Mouse (Mus musculus) heart, embryonic 14.5 days (tissue): ENCODE data around the gene Rhot2. TPM values are rescaled to one million over a fixed set of nuclear protein-coding genes. Genes with fewer than 3 reads are reported as not detected.

Source experiments
- ATAC-seq: fragments of 200-750 bp; cut with Nextera tagmentation; 2 replicates; pipeline ENCODE4 v1.8.0; 2017; ENCODE audit warnings: low read depth, moderate TSS enrichment; ENCODE audit not compliant: insufficient number of reproducible peaks, insufficient read depth, low FRiP score
- H3K27ac ChIP-seq, 2 experiments: fragments of 200-500 bp in 1 of 2; fragments of 300-500 bp in 1 of 2; sonication (generic) in 1 of 2; replicated peaks in 1 of 2; 2 replicates each; pipeline ENCODE4 v1.5.1; 2012 to 2014; ENCODE audit warnings: low read depth in 2 of 2, low read length in 2 of 2, control low read depth in 1 of 2, mild to moderate bottlenecking in 1 of 2, mixed read lengths in 1 of 2; ENCODE audit not compliant: control insufficient read depth in 1 of 2, insufficient read depth in 1 of 2
- H3K27me3 ChIP-seq: fragments of 300-500 bp; sonication (generic); 2 replicates; pipeline ENCODE4 v1.6.1; 2014; ENCODE audit warnings: mild to moderate bottlenecking, low read length, control low read depth; ENCODE audit not compliant: control insufficient read depth, insufficient read depth
- H3K36me3 ChIP-seq: fragments of 300-500 bp; sonication (generic); 2 replicates; pipeline ENCODE4 v1.6.1; 2014; ENCODE audit warnings: mild to moderate bottlenecking, control low read depth, low read length, mixed read lengths; ENCODE audit not compliant: control insufficient read depth, insufficient read depth
- H3K4me1 ChIP-seq, 2 experiments: fragments of 200-500 bp in 1 of 2; fragments of 300-500 bp in 1 of 2; sonication (generic) in 1 of 2; 2 replicates each; pipeline ENCODE4 v1.6.1; 2012 to 2014; ENCODE audit warnings: low read length in 2 of 2, control low read depth in 1 of 2, mixed read lengths in 1 of 2; ENCODE audit not compliant: control insufficient read depth in 2 of 2, insufficient read depth in 2 of 2
- H3K4me2 ChIP-seq: fragments of 300-500 bp; sonication (generic); 2 replicates; pipeline ENCODE4 v1.6.1; 2014; ENCODE audit warnings: mild to moderate bottlenecking, low read length
- H3K4me3 ChIP-seq, 2 experiments: fragments of 200-500 bp in 1 of 2; fragments of 300-500 bp in 1 of 2; sonication (generic) in 1 of 2; 2 replicates each; pipeline ENCODE4 v1.5.1; 2012 to 2014; ENCODE audit warnings: low read length in 2 of 2, mild to moderate bottlenecking in 2 of 2, control low read depth in 1 of 2, low read depth in 1 of 2, moderate library complexity in 1 of 2; ENCODE audit not compliant: control insufficient read depth in 1 of 2, insufficient read depth in 1 of 2
- H3K9ac ChIP-seq: fragments of 300-500 bp; sonication (generic); 2 replicates; pipeline ENCODE4 v1.6.1; 2014; ENCODE audit warnings: mild to moderate bottlenecking, low read length
- H3K9me3 ChIP-seq: fragments of 300-500 bp; sonication (generic); 2 replicates; pipeline ENCODE4 v1.6.1; 2016; ENCODE audit warnings: low read length, control low read depth; ENCODE audit not compliant: control insufficient read depth
- WGBS: fragments of 180-500 bp; shearing (Covaris S2); extraction: QIAGEN DNeasy Blood & Tissue Kit; methylation state at CpG from one replicate; pipeline ENCODE4 v1.1.7; 2014; 5-methylcytosine and 5-hydroxymethylcytosine counted together
- polyA plus RNA-seq: library from polyadenylated mRNA; unstranded; fragments of >200 nt; fragmentation: Nextera tagmentation; extraction: Ambion mirVana; gene quantifications from 2 replicates; pipeline ENCODE4 v1.2.1, GENCODE M21; 2014

Gene Rhot2
- polyA plus RNA-seq, 1 experiment from 2014 or later, result 12.7 TPM

DNA sequence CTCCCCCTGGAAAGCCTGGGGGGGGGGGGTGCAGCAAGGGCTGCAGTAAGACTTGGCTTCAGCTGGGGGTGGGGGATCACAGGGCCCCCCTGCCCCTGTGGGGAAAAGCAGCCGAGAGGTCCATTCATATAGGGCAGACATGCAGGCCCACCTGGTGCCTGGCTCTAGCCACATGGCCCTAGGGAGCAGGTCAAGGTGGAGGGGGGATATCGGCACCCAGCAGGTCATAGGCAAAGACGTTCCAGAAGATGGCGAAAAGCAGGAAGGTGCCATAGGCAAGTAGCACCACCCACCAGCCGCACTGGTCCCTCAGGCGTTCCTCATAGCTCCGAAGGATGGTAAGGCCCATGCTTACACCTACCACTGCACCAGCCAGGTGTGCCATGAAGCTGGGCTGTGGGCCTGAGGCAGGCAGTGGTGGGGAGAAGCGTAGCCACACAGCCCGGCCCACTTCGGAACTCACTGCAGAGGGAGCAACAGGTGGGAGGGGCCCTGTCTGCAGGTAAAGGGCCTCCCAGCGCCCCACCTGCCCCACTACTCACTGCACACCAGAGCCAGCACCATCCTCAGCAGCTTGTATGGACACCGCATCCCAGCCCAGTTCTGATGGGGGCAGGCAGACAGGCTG lies 9.9 kb downstream of the Rhot2 start:
- Histone ChIP-seq H3K4me3 (peak overlapping the region; percentile 57 to 70; a peak in 3 of 4 replicates), H3K27ac (peak overlapping the region in 1 of 2 experiments; percentile 99; a peak in 2 of 4 replicates), H3K9me3 (no peaks in the 10 kb centered on the region), H3K9ac (peak overlapping the region; percentile 85), H3K4me1 (peaks cover 29 to 58% of the 10 kb centered on the region in 2 experiments; a peak in 3 of 4 replicates), H3K36me3 (peaks cover 65% of the 10 kb centered on the region), H3K4me2 (peak overlapping the region; percentile 91), H3K27me3 (no peaks in the 10 kb centered on the region)
- WGBS, result 86% methylated on average over 12 of the region's 12 CpGs
- ATAC-seq, result no peak

DNA sequence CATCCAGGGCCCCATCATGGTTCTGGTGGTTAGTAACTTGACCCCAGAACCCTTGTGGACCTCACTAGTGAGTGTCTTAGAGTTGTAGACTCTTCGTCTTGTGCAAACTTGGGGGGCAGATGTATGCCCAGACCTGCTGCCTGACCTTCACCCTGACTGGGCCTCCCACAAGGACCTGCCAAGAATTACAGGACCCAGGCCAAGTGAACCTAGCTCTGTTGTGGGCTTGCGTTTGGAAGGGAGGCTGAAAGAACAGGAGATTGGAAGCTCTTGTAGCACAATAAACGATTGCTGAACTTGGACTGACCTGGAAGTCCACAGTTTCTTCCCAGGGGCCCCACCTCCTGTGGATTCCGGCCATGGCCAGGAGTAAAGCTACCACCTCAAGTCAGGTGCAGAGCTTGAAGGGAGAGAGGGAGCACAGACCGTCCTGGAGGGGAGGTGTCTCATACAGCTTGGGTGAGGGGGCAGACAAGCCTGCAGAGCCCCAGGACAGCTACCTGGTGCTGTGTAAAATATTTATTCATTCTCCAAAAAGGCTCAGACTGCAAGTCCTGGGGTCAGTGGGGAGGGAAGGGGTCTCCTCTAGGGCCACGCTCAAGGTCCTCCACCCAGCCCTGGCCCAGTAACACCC lies 10.6 kb downstream of the Rhot2 start:
- peak overlapping the region; percentile 85 for H3K9ac ChIP-seq
- no peaks in the 10 kb centered on the region for H3K9me3 ChIP-seq
- no peaks in the 10 kb centered on the region for H3K27me3 ChIP-seq
- peaks cover 59% of the 10 kb centered on the region for H3K36me3 ChIP-seq
- peaks cover 32 to 63% of the 10 kb centered on the region in 2 experiments; a peak in 3 of 4 replicates for H3K4me1 ChIP-seq
- WGBS, result 25% methylated on average over 6 of the region's 6 CpGs
- H3K27ac ChIP-seq, result peak overlapping the region; percentile 97 to 99
- no peak for ATAC-seq
- H3K4me3 ChIP-seq, result peak overlapping the region; percentile 57 to 70
- peak overlapping the region; percentile 91 for H3K4me2 ChIP-seq

DNA sequence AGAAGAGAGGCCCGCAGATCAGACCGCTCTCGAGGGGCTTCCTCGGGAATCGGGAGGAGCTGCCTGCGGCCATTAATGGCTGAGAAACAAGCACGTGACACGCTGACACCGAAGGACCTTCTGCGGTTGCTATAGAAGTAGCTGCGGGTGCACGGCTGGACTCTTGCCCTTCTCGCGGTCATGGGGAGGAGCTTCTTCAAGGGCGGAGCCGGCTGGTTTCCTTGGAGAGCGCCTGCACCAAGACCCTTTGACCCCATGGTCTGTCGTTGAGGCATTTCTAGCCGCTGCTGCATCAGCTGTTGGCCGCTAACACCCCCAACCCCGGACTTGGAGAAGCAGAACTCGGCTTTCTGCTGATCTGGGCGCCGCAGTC lies 11.4 kb downstream of the Rhot2 start, which contains the start of gene Stub1:
TSS of gene Stub1 (minus strand) at position 114 of the 373 bp plus-strand sequence.
- Histone ChIP-seq H3K27ac (peak within 1 kb of the TSS; percentile 97 to 99), H3K9me3 (no peaks in the 10 kb centered on the region), H3K4me2 (peak within 1 kb of the TSS; percentile 91), H3K9ac (peak within 1 kb of the TSS; percentile 85), H3K4me1 (peaks cover 37 to 67% of the 10 kb centered on the region in 2 experiments), H3K36me3 (peaks cover 51% of the 10 kb centered on the region), H3K4me3 (peak within 1 kb of the TSS; percentile 57 to 74), H3K27me3 (no peaks in the 10 kb centered on the region)
- peak; percentile 70 for ATAC-seq
- 0% methylated on average over 24 of the region's 24 CpGs for WGBS

DNA sequence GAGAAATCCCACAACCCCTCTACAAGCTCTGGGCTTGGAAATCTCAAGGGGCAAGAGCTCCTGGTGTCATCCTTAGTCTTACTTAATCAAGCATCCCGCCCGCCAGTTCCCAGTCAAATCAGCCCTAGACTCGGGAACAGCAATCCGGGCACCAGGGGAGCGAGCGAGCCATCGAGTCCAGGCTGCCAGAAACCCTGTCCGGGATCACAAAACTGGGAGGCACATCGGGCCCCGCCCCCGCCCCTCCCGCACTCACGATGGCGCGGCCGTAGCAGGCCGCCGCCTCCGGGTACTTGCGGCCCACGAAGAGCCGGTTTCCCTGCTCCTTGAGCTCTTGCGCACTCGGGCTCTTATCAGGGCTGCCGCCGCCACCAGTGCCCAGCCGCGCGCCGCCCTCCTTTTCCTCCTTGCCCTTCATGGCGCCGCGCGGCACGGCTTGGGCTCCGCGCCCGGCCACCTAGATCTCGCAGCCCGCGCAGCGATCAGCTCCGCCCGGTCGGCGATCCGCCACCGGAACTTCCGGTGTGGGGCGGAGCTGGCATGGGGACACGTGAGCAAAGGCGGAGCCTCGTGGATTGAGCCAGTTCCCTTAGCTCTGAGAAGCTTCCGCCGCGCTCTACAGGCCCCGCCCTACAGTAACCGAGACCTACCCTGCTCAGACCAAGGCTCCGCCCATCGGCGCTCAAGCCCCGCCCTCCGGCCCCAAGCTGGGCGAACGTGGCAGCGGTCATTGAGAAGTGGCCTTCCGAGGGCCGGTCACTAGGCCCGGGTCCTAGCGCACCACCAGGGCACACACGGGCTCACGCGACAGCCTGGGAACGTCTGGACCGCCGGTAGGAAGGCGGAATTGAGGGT lies 12.0 kb downstream of the Rhot2 start:
- Histone ChIP-seq H3K36me3 (peaks cover 51% of the 10 kb centered on the region), H3K27me3 (no peaks in the 10 kb centered on the region), H3K4me1 (peaks cover 36 to 67% of the 10 kb centered on the region in 2 experiments), H3K9me3 (no peaks in the 10 kb centered on the region), H3K9ac (peak overlapping the region; percentile 85), H3K27ac (peak overlapping the region; percentile 97 to 99), H3K4me3 (peak overlapping the region; percentile 57 to 74), H3K4me2 (peak overlapping the region; percentile 91)
- ATAC-seq, result peak; percentile 92
- under 1% methylated on average over 71 of the region's 77 CpGs for WGBS

DNA sequence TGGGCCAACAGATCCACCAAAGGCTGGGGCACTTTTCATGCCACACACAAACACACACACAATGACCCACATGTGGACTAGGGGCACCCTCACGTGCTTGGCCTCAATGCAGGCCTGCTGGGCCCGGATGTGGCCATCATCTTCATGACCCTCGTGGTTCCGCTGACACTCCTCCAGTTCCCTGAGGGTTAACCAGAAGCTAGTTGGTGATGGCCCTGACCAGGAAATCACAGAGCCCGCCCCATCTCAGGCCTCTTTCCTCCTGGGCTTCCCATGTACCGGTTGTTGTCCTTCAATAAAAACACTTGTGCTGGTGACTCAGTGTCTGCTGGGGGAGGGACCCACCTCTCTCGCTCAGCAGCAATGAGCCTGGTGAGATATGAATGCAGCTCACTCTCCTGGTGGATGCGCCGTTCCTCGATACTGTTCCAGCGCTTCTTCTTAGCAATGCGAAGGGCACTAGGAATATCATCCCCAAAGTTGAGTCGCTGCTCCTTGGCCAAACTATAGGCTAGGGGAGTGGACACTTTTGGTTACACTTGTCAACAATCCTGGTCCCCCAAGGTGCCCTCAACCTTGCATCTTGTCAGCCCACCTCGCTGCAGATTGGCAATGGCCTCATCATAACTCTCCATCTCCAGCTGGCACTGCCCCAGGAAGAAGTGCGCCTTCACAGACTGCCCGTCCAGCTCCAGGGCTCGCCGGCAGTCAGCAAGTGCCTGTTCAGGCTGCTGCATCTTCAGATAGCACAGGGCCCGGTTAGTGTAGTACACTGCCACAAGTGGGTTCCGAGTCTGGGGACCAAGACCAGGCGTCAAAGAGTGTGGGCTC lies 13.0 kb downstream of the Rhot2 start:
- Histone ChIP-seq H3K4me3 (peak overlapping the region; percentile 57 to 74), H3K9me3 (no peaks in the 10 kb centered on the region), H3K9ac (peak overlapping the region; percentile 76), H3K4me2 (peak overlapping the region; percentile 91), H3K27ac (peak overlapping the region in 1 of 2 experiments; percentile 99; a peak in 2 of 4 replicates), H3K4me1 (peaks cover 29 to 57% of the 10 kb centered on the region in 2 experiments), H3K36me3 (peaks cover 56% of the 10 kb centered on the region), H3K27me3 (no peaks in the 10 kb centered on the region)
- no peak for ATAC-seq
- 45% methylated on average over 21 of the region's 21 CpGs for WGBS

DNA sequence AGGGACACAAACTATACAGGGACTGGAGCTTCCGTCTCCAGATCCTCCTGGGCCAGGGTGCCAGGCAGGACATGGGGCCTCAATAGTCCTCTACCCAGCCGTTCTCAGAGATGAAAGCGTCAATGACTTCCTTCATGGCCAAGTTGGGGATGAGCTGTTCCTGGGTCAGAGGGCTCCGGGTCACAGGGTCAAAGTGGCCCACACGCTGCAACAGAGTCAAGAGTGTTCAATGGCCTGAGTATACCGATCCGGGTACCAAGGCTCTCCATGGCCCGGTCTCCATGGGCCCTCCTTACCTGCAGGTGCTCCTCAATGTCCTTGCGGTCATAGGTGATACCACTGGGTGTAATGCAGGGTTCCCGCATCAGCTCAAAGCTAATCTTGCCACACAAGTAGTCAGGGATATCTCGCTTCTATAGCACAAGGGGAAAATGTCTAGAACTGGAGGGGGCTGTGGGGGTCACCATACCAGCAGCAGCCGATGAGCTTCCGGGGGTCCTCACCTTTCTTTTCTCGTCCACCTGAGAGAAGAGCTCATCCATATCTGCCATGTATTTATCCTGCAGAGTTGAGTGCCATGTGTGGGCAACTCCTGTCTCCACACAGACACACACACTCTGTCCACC lies 13.7 kb downstream of the Rhot2 start:
- Histone ChIP-seq H3K9ac (no peak overlapping the region; the same call in 1 of the 2 replicates), H3K4me3 (peak overlapping the region in 1 of 2 experiments; percentile 57; a peak in 1 of 4 replicates), H3K36me3 (peaks cover 60% of the 10 kb centered on the region), H3K9me3 (no peaks in the 10 kb centered on the region), H3K27ac (0 out of 4 replicates have a peak overlapping the region, but pooled peaks of 1 of the 2 experiments have one; percentile 5), H3K4me1 (peaks cover 22 to 50% of the 10 kb centered on the region in 2 experiments), H3K4me2 (peak overlapping the region; percentile 91), H3K27me3 (no peaks in the 10 kb centered on the region)
- 83% methylated on average over 14 of the region's 14 CpGs for WGBS
- ATAC-seq, result no peak
